Mouse (Mus musculus) forebrain, embryonic 10.5 days (tissue): Measurements from ENCODE around the gene Lgals4. TPM values are rescaled to one million over a fixed set of nuclear protein-coding genes. Genes with fewer than 3 reads are reported as not detected.
A peak's percentile ranks its signal among the peaks of the same experiment; 100 is the strongest.

Experiments used
- DNase-seq: peaks from one replicate; pipeline ENCODE4 v3.0.0-alpha.2; 2017; ENCODE audit warnings: low spot score; ENCODE audit errors: extremely low spot score
- H3K27ac ChIP-seq: fragments of 300-500 bp; sonication (generic); 2 replicates; pipeline ENCODE4 v1.5.1; 2016; ENCODE audit warnings: mild to moderate bottlenecking
- H3K27me3 ChIP-seq: fragments of 300-500 bp; sonication (generic); 2 replicates; pipeline ENCODE4 v1.6.1; 2016; ENCODE audit warnings: mild to moderate bottlenecking; ENCODE audit not compliant: poor library complexity, severe bottlenecking
- H3K36me3 ChIP-seq: fragments of 300-500 bp; sonication (generic); replicated peaks from 2 replicates; pipeline ENCODE4 v1.6.1; 2016; ENCODE audit warnings: mild to moderate bottlenecking, moderate library complexity
- H3K4me1 ChIP-seq: fragments of 300-500 bp; sonication (generic); 2 replicates; pipeline ENCODE4 v1.6.1; 2016
- H3K4me3 ChIP-seq: fragments of 300-500 bp; sonication (generic); 2 replicates; pipeline ENCODE4 v1.5.1; 2016; ENCODE audit warnings: mild to moderate bottlenecking, moderate library complexity
- H3K9me3 ChIP-seq: fragments of 300-500 bp; sonication (generic); 2 replicates; pipeline ENCODE4 v1.6.1; 2016; ENCODE audit warnings: mild to moderate bottlenecking, moderate library complexity
- WGBS: fragments of 180-500 bp; shearing (Covaris S2); methylation state at CpG from one replicate; pipeline ENCODE4 v1.1.7; 2016; 5-methylcytosine and 5-hydroxymethylcytosine counted together
- polyA plus RNA-seq: library from polyadenylated mRNA; unstranded; fragments of >200 nt; fragmentation: Nextera tagmentation; extraction: Ambion mirVana; gene quantifications from 2 replicates; pipeline ENCODE4 v1.2.1, GENCODE M21; 2016

Gene Lgals4
- polyA plus RNA-seq, 1 experiment from 2014 or later, result 2.9 TPM

GRCm38 (mm10) chr7:28811228-28811627 lies 22.4 kb upstream of the Lgals4 start:
- DNase-seq, result peak; percentile 90
- Histone ChIP-seq H3K4me1 (peaks cover 71% of the 10 kb centered on the region), H3K27me3 (no peaks in the 10 kb centered on the region), H3K27ac (peak overlapping the region; percentile 100), H3K4me3 (peak overlapping the region; percentile 93), H3K9me3 (no peaks in the 10 kb centered on the region), H3K36me3 (peaks cover 47% of the 10 kb centered on the region)
- under 1% methylated on average over 40 of the region's 40 CpGs for WGBS

- peak overlapping the region; percentile 100 for H3K27ac ChIP-seq
- H3K27me3 ChIP-seq, result no peaks in the 10 kb centered on the region
- peaks cover 74% of the 10 kb centered on the region for H3K4me1 ChIP-seq
- DNase-seq, result no peak
- H3K9me3 ChIP-seq, result no peaks in the 10 kb centered on the region
- WGBS, result 17% methylated on average over 7 of the region's 7 CpGs
- peaks cover 52% of the 10 kb centered on the region for H3K36me3 ChIP-seq
- peak overlapping the region; percentile 93 for H3K4me3 ChIP-seq
Observed at GRCm38 (mm10) chr7:28811640-28812275, 21.9 kb upstream of the Lgals4 start.

GRCm38 (mm10) chr7:28812436-28812835 lies 21.2 kb upstream of the Lgals4 start:
- H3K4me3 ChIP-seq, result peak overlapping the region; percentile 93
- peak overlapping the region; percentile 100 for H3K27ac ChIP-seq
- WGBS, result 80% methylated on average over 4 of the region's 4 CpGs
- H3K9me3 ChIP-seq, result no peaks in the 10 kb centered on the region
- no peak for DNase-seq
- peaks cover 59% of the 10 kb centered on the region for H3K36me3 ChIP-seq
- H3K4me1 ChIP-seq, result peaks cover 74% of the 10 kb centered on the region
- H3K27me3 ChIP-seq, result no peaks in the 10 kb centered on the region

GRCm38 (mm10) chr7:28812949-28813348 lies 20.7 kb upstream of the Lgals4 start:
- DNase-seq, result no peak
- Histone ChIP-seq H3K9me3 (no peaks in the 10 kb centered on the region), H3K36me3 (peaks cover 64% of the 10 kb centered on the region), H3K4me1 (peaks cover 74% of the 10 kb centered on the region), H3K4me3 (peak overlapping the region; percentile 93), H3K27ac (0 out of 2 replicates have a peak overlapping the region, but pooled peaks have one; percentile 100), H3K27me3 (no peaks in the 10 kb centered on the region)
- WGBS, result 87% methylated on average over 5 of the region's 5 CpGs

- no peak overlapping the region for H3K27ac ChIP-seq
- WGBS, result 89% methylated on average over 5 of the region's 5 CpGs
- H3K4me1 ChIP-seq, result peaks cover 75% of the 10 kb centered on the region
- H3K27me3 ChIP-seq, result no peaks in the 10 kb centered on the region
- no peak overlapping the region for H3K4me3 ChIP-seq
- DNase-seq, result no peak
- no peaks in the 10 kb centered on the region for H3K9me3 ChIP-seq
- H3K36me3 ChIP-seq, result peaks cover 78% of the 10 kb centered on the region
Observed at GRCm38 (mm10) chr7:28814306-28815034, 19.2 kb upstream of the Lgals4 start.

- Histone ChIP-seq H3K4me1 (peaks cover 81% of the 10 kb centered on the region), H3K27me3 (no peaks in the 10 kb centered on the region), H3K27ac (no peak overlapping the region), H3K36me3 (peaks cover 86% of the 10 kb centered on the region), H3K9me3 (no peaks in the 10 kb centered on the region), H3K4me3 (0 out of 2 replicates have a peak overlapping the region, but pooled peaks have one; percentile 1)
- no peak for DNase-seq
- WGBS, result 95% methylated on average over 9 of the region's 9 CpGs
Observed at GRCm38 (mm10) chr7:28815230-28815629, 18.4 kb upstream of the Lgals4 start.

- Histone ChIP-seq H3K4me1 (peaks cover 91% of the 10 kb centered on the region), H3K36me3 (peaks cover 95% of the 10 kb centered on the region), H3K9me3 (no peaks in the 10 kb centered on the region), H3K4me3 (peak overlapping the region; percentile 24), H3K27me3 (no peaks in the 10 kb centered on the region), H3K27ac (no peak overlapping the region)
- 89% methylated on average over 9 of the region's 9 CpGs for WGBS
- DNase-seq, result no peak
Observed at GRCm38 (mm10) chr7:28816201-28816600, 17.5 kb upstream of the Lgals4 start.

GRCm38 (mm10) chr7:28816920-28817319 lies 16.7 kb upstream of the Lgals4 start:
- Histone ChIP-seq H3K9me3 (no peaks in the 10 kb centered on the region), H3K36me3 (peaks cover 99% of the 10 kb centered on the region), H3K27me3 (no peaks in the 10 kb centered on the region), H3K4me3 (peak overlapping the region; percentile 24), H3K4me1 (peaks cover 93% of the 10 kb centered on the region), H3K27ac (no peak overlapping the region)
- no peak for DNase-seq
- 95% methylated on average over 10 of the region's 10 CpGs for WGBS

- 81% methylated on average over 6 of the region's 6 CpGs for WGBS
Observed at GRCm38 (mm10) chr7:28817524-28817923, 16.1 kb upstream of the Lgals4 start.

GRCm38 (mm10) chr7:28817957-28818356 lies 15.7 kb upstream of the Lgals4 start:
- 90% methylated on average over 4 of the region's 4 CpGs for WGBS
- DNase-seq, result no peak
- Histone ChIP-seq H3K36me3 (peaks cover 99% of the 10 kb centered on the region), H3K9me3 (no peaks in the 10 kb centered on the region), H3K4me1 (peaks cover 83% of the 10 kb centered on the region), H3K4me3 (peak overlapping the region; percentile 24; the same call in 1 of the 2 replicates), H3K27ac (no peak overlapping the region), H3K27me3 (no peaks in the 10 kb centered on the region)

More at GRCm38 (mm10) chr7:28817524-28817923, 16.1 kb upstream of the Lgals4 start:
- H3K27ac ChIP-seq, result no peak overlapping the region
- no peak for DNase-seq
- peaks cover 87% of the 10 kb centered on the region for H3K4me1 ChIP-seq
- H3K27me3 ChIP-seq, result no peaks in the 10 kb centered on the region
- peaks cover 99% of the 10 kb centered on the region for H3K36me3 ChIP-seq
- H3K9me3 ChIP-seq, result no peaks in the 10 kb centered on the region
- H3K4me3 ChIP-seq, result peak overlapping the region; percentile 24; the same call in 1 of the 2 replicates

GRCm38 (mm10) chr7:28818436-28818835 lies 15.2 kb upstream of the Lgals4 start:
- Histone ChIP-seq H3K9me3 (no peaks in the 10 kb centered on the region), H3K36me3 (peaks cover 99% of the 10 kb centered on the region), H3K4me3 (peak overlapping the region; percentile 24; the same call in 1 of the 2 replicates), H3K27ac (peak overlapping the region; percentile 44; the same call in 1 of the 2 replicates), H3K27me3 (no peaks in the 10 kb centered on the region), H3K4me1 (peaks cover 78% of the 10 kb centered on the region)
- WGBS, result 90% methylated on average over 18 of the region's 18 CpGs
- DNase-seq, result no peak

- H3K4me3 ChIP-seq, result no peak overlapping the region
- peaks cover 95% of the 10 kb centered on the region for H3K36me3 ChIP-seq
- H3K9me3 ChIP-seq, result no peaks in the 10 kb centered on the region
- no peak overlapping the region for H3K27ac ChIP-seq
- no peak for DNase-seq
- peaks cover 73% of the 10 kb centered on the region for H3K4me1 ChIP-seq
- 94% methylated on average over 4 of the region's 4 CpGs for WGBS
- no peaks in the 10 kb centered on the region for H3K27me3 ChIP-seq
Observed at GRCm38 (mm10) chr7:28818861-28819452, 14.7 kb upstream of the Lgals4 start.
